Mouse (Mus musculus): ENCODE data around the gene Sbk1. TPM values are rescaled to one million over a fixed set of nuclear protein-coding genes. Genes with fewer than 3 reads are reported as not detected.
"Not testable (repeated sequence)": the region's sequence is repeated elsewhere in the genome, so short reads cannot be mapped to it uniquely, and the experiment has no call there.

Sbk1 gene
- polyA plus RNA-seq, 1 experiment from 2014 or later: 300 TPM

DNA sequence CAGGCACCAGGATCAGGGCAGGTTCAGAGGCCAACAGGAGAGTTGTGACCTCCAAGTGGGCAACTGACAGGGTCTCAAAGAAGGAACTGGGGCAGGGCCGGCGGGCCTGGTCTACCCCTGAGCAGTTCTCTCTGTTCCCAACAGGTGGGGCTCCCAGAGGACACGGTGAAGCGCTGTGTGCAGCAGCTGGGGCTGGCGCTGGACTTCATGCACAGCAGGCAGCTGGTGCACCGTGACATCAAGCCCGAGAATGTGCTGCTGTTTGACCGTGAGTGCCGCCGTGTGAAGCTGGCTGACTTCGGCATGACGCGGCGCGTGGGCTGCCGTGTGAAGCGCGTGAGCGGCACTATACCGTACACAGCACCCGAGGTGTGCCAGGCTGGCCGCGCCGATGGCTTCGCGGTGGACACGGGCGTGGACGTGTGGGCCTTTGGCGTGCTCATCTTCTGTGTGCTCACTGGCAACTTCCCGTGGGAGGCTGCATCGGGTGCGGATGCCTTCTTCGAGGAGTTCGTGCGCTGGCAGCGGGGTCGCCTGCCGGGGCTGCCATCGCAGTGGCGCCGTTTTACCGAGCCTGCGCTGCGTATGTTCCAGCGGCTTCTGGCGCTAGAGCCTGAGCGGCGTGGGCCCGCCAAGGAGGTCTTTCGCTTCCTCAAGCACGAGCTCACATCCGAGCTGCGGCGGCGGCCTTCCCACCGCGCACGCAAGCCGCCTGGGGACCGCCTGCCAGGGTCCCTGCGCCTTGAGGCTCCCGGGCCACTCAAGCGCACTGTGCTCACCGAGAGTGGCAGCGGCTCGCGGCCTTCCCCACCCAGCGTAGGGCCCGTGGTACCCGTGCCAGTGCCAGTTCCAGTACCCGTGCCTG is 19.5 kb downstream of the Sbk1 start:
- Histone ChIP-seq H3K9me3 (no peaks in the 10 kb centered on the region), H3K4me1 (replicated peaks) (peaks cover 45% of the 10 kb centered on the region), H3K27me3 (no peaks in the 10 kb centered on the region), H3K9ac (replicated peaks) (no peak overlapping the region), H3K36me3 (peaks cover 69% of the 10 kb centered on the region), H3K27ac (no peak overlapping the region), H3K4me2 (replicated peaks) (no peak overlapping the region), H3K4me3 (replicated peaks) (no peak overlapping the region)
- WGBS: 92% methylated on average over 72 of the region's 72 CpGs
- ATAC-seq: no peak

DNA sequence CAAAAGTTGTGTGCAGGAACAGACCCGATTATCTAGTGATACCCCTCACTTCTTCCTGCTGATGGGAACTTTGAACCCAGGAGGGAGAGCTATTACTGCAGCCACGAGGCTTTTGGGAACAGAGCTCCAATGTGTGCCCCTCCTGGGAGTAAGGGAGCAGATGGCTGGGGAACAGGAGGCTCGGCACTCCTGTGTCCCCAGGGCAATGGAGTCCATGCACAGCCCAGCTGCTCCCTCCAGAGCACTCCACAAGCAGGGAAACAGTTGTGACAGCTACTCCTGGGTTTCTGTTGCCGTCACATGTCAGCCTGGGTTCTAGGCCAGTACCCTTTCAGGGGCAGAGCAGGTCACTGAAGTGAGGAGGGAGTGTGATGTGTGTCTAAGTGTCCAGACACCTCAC is 20.7 kb downstream of the Sbk1 start:
- ATAC-seq: peak; percentile 10; the same call in 1 of the 2 replicates
- no peak overlapping the region for H3K4me2 ChIP-seq (replicated peaks)
- no peak overlapping the region; the same call in 1 of the 2 replicates for H3K27ac ChIP-seq
- H3K4me3 ChIP-seq (replicated peaks): no peak overlapping the region
- 48% methylated on average over 4 of the region's 4 CpGs for WGBS
- H3K9me3 ChIP-seq: no peaks in the 10 kb centered on the region
- no peaks in the 10 kb centered on the region for H3K27me3 ChIP-seq
- H3K9ac ChIP-seq (replicated peaks): no peak overlapping the region
- peaks cover 33% of the 10 kb centered on the region for H3K4me1 ChIP-seq (replicated peaks)
- peaks cover 67% of the 10 kb centered on the region for H3K36me3 ChIP-seq

DNA sequence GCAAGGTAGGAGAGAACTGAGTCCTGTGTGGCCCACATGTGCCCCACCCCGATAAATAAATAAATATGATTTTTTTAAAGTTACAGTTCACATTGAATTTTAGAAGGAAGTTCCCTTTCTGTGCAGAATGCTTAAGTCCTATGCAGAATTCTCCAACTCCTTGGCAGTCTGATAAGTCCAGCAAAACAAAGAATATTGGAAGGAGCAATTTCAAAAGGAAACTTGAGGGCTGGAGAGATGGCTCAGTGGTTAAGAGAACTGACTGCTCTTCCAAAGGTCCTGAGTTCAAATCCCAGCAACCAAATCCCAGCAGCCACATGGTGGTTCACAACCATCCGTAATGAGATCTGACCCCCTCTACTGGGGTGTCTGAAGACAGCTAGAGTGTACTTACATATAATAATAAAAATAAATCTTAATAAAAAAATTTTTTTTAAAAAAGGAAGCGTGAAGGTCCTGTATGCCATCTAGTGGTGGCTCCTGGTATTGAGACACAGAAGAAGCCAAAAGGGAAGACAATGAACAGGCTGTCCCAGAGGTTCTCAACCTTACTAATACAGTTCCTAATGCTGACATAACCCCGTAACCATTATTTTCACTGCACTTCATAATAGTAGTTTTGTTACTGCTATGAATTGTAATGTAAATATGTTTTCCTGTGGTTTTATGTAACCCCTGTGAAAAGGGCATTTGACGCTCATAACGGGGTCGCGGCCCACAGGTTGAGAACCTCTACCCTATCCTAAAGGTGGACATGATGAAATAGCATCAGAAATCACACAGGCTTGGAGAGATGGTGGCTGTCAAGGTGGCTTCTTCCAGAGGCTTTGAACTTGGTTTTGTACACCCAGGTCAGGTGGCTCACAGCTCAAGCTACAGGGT is 25.4 kb downstream of the Sbk1 start:
- Histone ChIP-seq H3K36me3 (peaks cover 26% of the 10 kb centered on the region), H3K4me3 (replicated peaks) (no peak overlapping the region), H3K4me1 (replicated peaks) (peaks cover 7% of the 10 kb centered on the region; the same call in 1 of the 2 replicates), H3K4me2 (replicated peaks) (no peak overlapping the region), H3K9me3 (no peaks in the 10 kb centered on the region), H3K27me3 (no peaks in the 10 kb centered on the region), H3K9ac (replicated peaks) (no peak overlapping the region), H3K27ac (no peak overlapping the region)
- ATAC-seq: no peak
- WGBS: 72% methylated on average over 8 of the region's 8 CpGs

DNA sequence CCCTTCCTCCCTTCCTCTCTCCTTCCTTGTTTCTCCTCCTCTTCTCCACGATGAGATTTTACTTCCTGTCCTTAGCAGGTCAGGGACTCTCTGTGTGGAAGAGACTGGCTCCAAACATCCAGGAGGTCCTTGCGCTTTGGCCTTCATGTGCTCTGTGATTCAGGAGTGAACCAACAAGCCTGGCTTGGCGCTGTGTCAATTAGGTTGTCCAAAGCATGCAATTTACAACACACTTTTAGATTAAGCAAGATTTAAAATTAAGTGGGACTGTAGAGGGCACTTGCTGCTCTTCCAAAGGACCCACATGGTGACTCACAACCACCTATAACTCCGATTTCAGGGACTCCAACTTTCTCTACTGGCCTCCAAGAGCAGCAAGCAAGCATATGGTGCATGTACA is 26.4 kb downstream of the Sbk1 start:
- no peaks in the 10 kb centered on the region for H3K27me3 ChIP-seq
- H3K4me3 ChIP-seq (replicated peaks): no peak overlapping the region
- no peak overlapping the region for H3K27ac ChIP-seq
- WGBS: 71% methylated on average over 4 of the region's 4 CpGs
- no peak for ATAC-seq
- no peaks in the 10 kb centered on the region for H3K9me3 ChIP-seq
- H3K36me3 ChIP-seq: peaks cover 16% of the 10 kb centered on the region
- no peaks in the 10 kb centered on the region for H3K4me1 ChIP-seq (replicated peaks)
- no peak overlapping the region for H3K9ac ChIP-seq (replicated peaks)
- no peak overlapping the region for H3K4me2 ChIP-seq (replicated peaks)

DNA sequence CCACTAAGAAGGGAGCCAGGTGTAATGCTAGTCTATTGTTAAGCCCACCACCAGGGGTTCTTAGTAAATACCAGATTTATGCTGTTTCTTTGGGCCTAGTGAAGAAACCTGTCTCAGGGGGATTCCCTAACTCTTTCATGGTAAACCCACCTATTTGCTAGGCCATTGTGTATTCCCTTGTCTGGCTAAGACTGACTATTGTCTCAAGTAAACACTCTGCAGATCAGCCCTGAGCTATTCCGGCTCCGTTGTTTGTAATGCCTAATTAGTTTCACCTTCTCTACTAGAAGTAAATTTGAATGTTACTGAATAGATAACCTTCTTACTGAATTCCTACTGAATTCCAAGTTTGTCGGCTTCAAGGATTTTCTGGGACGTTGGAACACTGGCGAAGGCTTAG is 29.4 kb downstream of the Sbk1 start:
- ATAC-seq: not testable (repeated sequence)

DNA sequence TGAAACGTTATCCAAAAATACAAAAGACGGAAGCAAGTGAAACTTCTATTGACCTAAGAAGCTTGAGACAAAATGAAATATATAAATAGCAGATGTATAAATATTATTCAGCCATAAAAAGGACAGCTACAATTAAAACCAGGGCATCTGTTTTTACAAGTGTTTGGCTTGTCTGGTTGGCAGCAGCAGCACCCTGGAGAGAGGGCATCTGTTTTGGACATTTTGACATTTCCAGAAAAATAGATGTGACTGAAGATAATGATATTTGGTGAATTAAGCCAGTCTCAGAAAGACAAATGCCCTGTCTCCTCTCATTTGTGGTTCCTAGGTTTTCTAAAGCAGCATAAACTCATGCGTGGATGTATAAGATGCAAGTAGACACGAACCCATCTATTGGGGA is 39.4 kb downstream of the Sbk1 start:
- Histone ChIP-seq H3K9me3 (no peaks in the 10 kb centered on the region), H3K4me3 (replicated peaks) (no peak overlapping the region), H3K9ac (replicated peaks) (no peak overlapping the region), H3K4me2 (replicated peaks) (no peak overlapping the region), H3K36me3 (no peaks in the 10 kb centered on the region), H3K27ac (no peak overlapping the region), H3K27me3 (no peaks in the 10 kb centered on the region), H3K4me1 (replicated peaks) (no peaks in the 10 kb centered on the region)
- ATAC-seq: no peak
- WGBS: 89% methylated on average over 4 of the region's 4 CpGs

More for the DNA sequence above, 29.4 kb downstream of the Sbk1 start:
- H3K4me1 ChIP-seq (replicated peaks); H3K9me3 ChIP-seq; H3K4me3 ChIP-seq (replicated peaks); H3K9ac ChIP-seq (replicated peaks); H3K4me2 ChIP-seq (replicated peaks); H3K27ac ChIP-seq; H3K27me3 ChIP-seq; H3K36me3 ChIP-seq: not testable (repeated sequence)
- 84% methylated on average over 5 of the region's 5 CpGs for WGBS

DNA sequence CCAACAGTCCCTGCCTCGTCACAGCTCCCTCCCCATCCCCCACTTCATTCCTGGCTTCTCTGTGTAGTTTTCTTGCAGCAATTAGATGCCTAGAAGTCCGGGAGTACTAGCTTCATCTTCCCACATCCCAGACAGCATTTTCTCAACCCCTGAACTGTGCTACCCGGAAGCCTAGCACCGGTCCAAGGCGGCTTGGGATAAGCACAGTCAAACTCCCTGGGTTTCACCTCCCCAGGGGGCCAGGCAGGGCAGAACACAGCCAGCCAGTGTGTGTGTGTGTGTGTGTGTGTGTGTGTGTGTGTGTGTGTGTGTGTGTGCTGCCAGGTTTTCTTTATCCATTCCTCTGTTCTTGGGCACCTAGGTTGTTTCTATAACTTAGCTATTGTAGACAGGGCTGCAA is 40.9 kb downstream of the Sbk1 start:
- H3K27ac ChIP-seq: no peak overlapping the region
- H3K4me3 ChIP-seq (replicated peaks): no peak overlapping the region
- no peaks in the 10 kb centered on the region for H3K27me3 ChIP-seq
- H3K36me3 ChIP-seq: no peaks in the 10 kb centered on the region
- H3K4me1 ChIP-seq (replicated peaks): no peaks in the 10 kb centered on the region
- no peak for ATAC-seq
- H3K9ac ChIP-seq (replicated peaks): no peak overlapping the region
- no peak overlapping the region for H3K4me2 ChIP-seq (replicated peaks)
- WGBS: 49% methylated on average over 5 of the region's 5 CpGs
- H3K9me3 ChIP-seq: no peaks in the 10 kb centered on the region

DNA sequence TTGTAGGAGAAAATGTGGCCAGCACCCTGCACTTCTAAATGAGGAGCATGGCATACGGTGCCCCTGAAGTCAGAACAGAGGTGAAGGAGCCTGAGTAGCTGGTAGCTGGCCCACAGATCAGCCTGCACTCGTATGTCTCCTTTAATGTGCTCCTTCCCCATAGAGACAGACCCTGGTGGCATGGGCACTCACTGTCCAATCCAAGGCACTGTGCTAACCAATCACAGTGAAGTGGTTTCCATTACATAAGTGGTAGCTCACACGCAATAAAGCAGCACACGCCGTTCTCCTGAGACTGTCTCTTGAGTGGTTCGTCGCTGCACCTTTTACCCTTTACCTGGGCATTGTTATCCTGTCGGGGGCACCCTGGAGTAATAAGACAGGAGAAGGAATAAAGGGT is 41.9 kb downstream of the Sbk1 start:
- H3K27ac ChIP-seq: no peak overlapping the region
- no peak overlapping the region for H3K9ac ChIP-seq (replicated peaks)
- H3K4me1 ChIP-seq (replicated peaks): no peaks in the 10 kb centered on the region
- no peak for ATAC-seq
- H3K36me3 ChIP-seq: no peaks in the 10 kb centered on the region
- H3K27me3 ChIP-seq: no peaks in the 10 kb centered on the region
- no peaks in the 10 kb centered on the region for H3K9me3 ChIP-seq
- no peak overlapping the region for H3K4me2 ChIP-seq (replicated peaks)
- 81% methylated on average over 8 of the region's 8 CpGs for WGBS
- H3K4me3 ChIP-seq (replicated peaks): no peak overlapping the region

DNA sequence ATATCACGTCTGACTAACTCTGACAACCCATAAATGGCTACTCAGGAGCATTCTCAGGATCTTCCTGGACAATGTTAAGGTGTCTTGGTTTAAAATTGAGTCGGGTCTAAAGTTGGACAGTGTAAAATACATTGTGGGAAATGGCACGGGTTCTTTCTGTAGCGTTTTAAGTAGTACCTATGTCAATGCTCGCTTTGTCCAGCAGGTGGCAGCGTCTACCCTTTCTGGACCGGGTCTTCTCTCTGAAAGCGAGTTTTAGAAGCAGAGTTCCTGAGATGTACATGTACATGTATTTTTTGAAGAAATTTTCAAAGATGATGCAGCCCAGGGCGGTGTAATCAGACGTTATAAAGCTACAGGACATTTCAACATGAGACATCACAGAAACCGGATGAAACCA is 51.3 kb downstream of the Sbk1 start:
- no peak overlapping the region for H3K9ac ChIP-seq (replicated peaks)
- 0 out of 2 replicates have a peak, but pooled peaks cover 6% of the 10 kb centered on the region for H3K27me3 ChIP-seq
- no peaks in the 10 kb centered on the region for H3K9me3 ChIP-seq
- WGBS: 9% methylated on average over 11 of the region's 11 CpGs
- H3K27ac ChIP-seq: no peak overlapping the region
- no peaks in the 10 kb centered on the region for H3K4me1 ChIP-seq (replicated peaks)
- no peak for ATAC-seq
- no peak overlapping the region for H3K4me2 ChIP-seq (replicated peaks)
- H3K4me3 ChIP-seq (replicated peaks): no peak overlapping the region
- no peaks in the 10 kb centered on the region for H3K36me3 ChIP-seq

DNA sequence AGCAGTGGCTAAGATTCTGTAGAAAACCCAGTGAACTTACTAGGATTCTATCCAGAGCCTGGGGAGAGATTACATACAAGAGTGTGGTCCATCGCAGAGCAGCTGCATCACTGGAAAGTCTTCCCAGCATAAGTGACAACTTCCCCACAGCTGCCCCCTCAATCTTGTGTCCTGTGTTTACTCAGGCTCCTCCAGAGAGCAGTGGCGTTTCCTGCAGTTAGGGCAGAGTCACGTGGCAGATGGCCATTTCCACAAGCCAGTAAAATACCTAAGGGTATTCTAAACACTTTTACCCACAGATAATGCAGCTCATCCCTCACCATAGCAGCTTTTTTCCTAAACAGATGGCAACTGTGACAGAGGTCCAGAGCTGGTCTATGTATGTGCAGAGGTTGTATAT is 52.4 kb downstream of the Sbk1 start:
- 0 out of 2 replicates have a peak, but pooled peaks cover 6% of the 10 kb centered on the region for H3K27me3 ChIP-seq
- no peak overlapping the region for H3K4me3 ChIP-seq (replicated peaks)
- H3K4me1 ChIP-seq (replicated peaks): no peaks in the 10 kb centered on the region
- H3K9me3 ChIP-seq: no peaks in the 10 kb centered on the region
- H3K9ac ChIP-seq (replicated peaks): no peak overlapping the region
- no peaks in the 10 kb centered on the region for H3K36me3 ChIP-seq
- 44% methylated on average over 3 of the region's 3 CpGs for WGBS
- H3K27ac ChIP-seq: no peak overlapping the region
- no peak overlapping the region for H3K4me2 ChIP-seq (replicated peaks)
- no peak for ATAC-seq

DNA sequence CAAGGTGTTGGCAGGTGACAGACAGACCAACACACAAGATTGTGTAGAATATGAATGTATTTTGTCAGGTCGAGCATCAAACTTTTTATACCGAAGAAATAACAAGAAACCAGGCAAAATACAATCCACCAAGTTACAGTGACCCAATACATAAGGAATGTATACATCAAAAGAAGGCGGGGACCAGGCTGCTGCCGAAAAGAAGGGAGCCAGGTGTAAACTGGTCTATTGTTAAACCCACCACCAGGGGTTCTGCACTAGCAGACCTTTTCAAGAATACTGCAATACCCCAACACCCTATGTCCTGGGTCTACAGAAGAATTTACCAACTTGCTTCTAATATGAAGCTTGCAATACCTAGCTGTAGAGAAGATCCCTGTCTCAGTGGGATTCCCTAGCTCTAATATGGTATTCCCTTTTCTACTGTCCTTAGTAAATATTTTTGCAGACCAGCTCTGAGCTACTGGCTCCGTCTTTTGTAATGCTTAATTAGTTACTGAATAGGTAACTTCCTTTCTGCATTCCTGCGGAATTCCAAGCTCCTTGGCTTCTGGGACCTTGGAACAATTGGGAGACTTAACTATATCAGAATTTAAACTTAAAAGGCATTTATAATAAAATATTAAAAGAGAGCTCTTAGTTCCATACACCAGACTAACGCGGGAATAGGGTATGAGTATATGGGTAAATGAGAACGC is 53.3 kb downstream of the Sbk1 start:
- not testable (repeated sequence) for H3K9ac ChIP-seq (replicated peaks); H3K4me2 ChIP-seq (replicated peaks); H3K27me3 ChIP-seq; H3K36me3 ChIP-seq; H3K9me3 ChIP-seq; H3K4me3 ChIP-seq (replicated peaks); H3K4me1 ChIP-seq (replicated peaks); ATAC-seq; H3K27ac ChIP-seq
- WGBS: 26% methylated on average over 9 of the region's 9 CpGs

DNA sequence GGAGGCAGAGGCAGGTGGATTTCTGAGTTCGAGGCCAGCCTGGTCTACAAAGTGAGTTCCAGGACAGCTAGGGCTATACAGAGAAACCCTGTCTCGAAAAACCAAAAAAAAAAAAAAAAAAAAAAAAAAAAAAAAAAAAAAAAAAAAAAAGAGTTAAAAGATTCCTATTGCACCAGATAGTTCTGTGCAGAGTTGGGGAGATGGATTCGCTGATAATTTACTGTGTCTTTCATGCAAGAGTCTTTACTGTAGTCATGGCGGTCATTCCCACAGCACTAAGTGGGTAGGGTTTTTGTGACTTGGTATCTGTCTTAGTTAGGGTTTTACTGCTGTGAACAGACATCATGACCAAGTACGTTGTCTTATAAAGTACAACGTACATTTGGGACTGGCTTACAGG is 56.4 kb downstream of the Sbk1 start:
- not testable (repeated sequence) for H3K9me3 ChIP-seq; H3K4me2 ChIP-seq (replicated peaks); ATAC-seq; H3K27ac ChIP-seq; H3K27me3 ChIP-seq; H3K36me3 ChIP-seq; H3K4me3 ChIP-seq (replicated peaks); H3K4me1 ChIP-seq (replicated peaks); H3K9ac ChIP-seq (replicated peaks)
- 90% methylated on average over 5 of the region's 6 CpGs for WGBS

All from midbrain, embryonic 13.5 days (tissue).